Mouse (Mus musculus) liver, embryonic 14.5 days (tissue): ENCODE measurements around the gene Cacna1d.

Experiments
- CTCF ChIP-seq: IDR thresholded peaks from 2 replicates; pipeline ENCODE4 v1.5.1; 2016; ENCODE audit warnings: antibody characterized with exemption, low read depth, control low read depth
- EP300 ChIP-seq: IDR thresholded peaks from 2 replicates; pipeline ENCODE4 v1.6.1; 2016; ENCODE audit warnings: antibody characterized with exemption, low read depth

- TF ChIP-seq CTCF (no peak), EP300 (no peak)
Observed at GRCm38 (mm10) chr14:30064864-30065263, 426.4 kb downstream of the Cacna1d start.
